Mouse (Mus musculus) limb, embryonic 15.5 days (tissue): ENCODE results near the gene Rab3gap2. TPM values are rescaled to one million over a fixed set of nuclear protein-coding genes. Genes with fewer than 3 reads are reported as not detected.

Source experiments
- ATAC-seq: fragments of 200-750 bp; cut with Nextera tagmentation; 2 replicates; pipeline ENCODE4 v1.8.0; 2017; ENCODE audit warnings: low read depth, moderate TSS enrichment; ENCODE audit not compliant: insufficient number of reproducible peaks, low FRiP score, low TSS enrichment
- H3K27ac ChIP-seq: fragments of 300-500 bp; sonication (generic); 2 replicates; pipeline ENCODE4 v1.5.1; 2015; ENCODE audit warnings: moderate library complexity, mild to moderate bottlenecking, inconsistent platforms
- H3K27me3 ChIP-seq: fragments of 300-500 bp; sonication (generic); 2 replicates; pipeline ENCODE4 v1.6.1; 2015; ENCODE audit warnings: inconsistent platforms
- H3K36me3 ChIP-seq: fragments of 300-500 bp; sonication (generic); 2 replicates; pipeline ENCODE4 v1.6.1; 2015; ENCODE audit warnings: inconsistent platforms
- H3K4me1 ChIP-seq: fragments of 300-500 bp; sonication (generic); 2 replicates; pipeline ENCODE4 v1.6.1; 2015; ENCODE audit warnings: inconsistent platforms
- H3K4me2 ChIP-seq: fragments of 300-500 bp; sonication (generic); 2 replicates; pipeline ENCODE4 v1.6.1; 2015; ENCODE audit warnings: mild to moderate bottlenecking, inconsistent platforms
- H3K4me3 ChIP-seq: fragments of 300-500 bp; sonication (generic); 2 replicates; pipeline ENCODE4 v1.5.1; 2015; ENCODE audit warnings: mild to moderate bottlenecking, inconsistent platforms
- H3K9ac ChIP-seq: fragments of 300-500 bp; sonication (generic); 2 replicates; pipeline ENCODE4 v1.6.1; 2015; ENCODE audit warnings: inconsistent platforms
- H3K9me3 ChIP-seq: fragments of 300-500 bp; sonication (generic); 2 replicates; pipeline ENCODE4 v1.6.1; 2016; ENCODE audit warnings: inconsistent platforms
- WGBS: fragments of 180-500 bp; shearing (Covaris S2); methylation state at CpG from one replicate; pipeline ENCODE4 v1.1.7; 2015; 5-methylcytosine and 5-hydroxymethylcytosine counted together
- polyA plus RNA-seq: library from polyadenylated mRNA; unstranded; fragments of >200 nt; fragmentation: Nextera tagmentation; extraction: Ambion mirVana; gene quantifications from 2 replicates; pipeline ENCODE4 v1.2.1, GENCODE M21; 2015

Gene Rab3gap2
- polyA plus RNA-seq, 1 experiment from 2014 or later = 23.7 TPM

GRCm38 (mm10) chr1:185287066-185287465, 83.1 kb downstream of the Rab3gap2 start:
- H3K9ac ChIP-seq = no peak overlapping the region
- H3K27ac ChIP-seq = no peak overlapping the region
- H3K36me3 ChIP-seq = peaks cover 72% of the 10 kb centered on the region
- H3K4me2 ChIP-seq = no peak overlapping the region
- no peaks in the 10 kb centered on the region for H3K27me3 ChIP-seq
- WGBS = 95% methylated on average over 20 of the region's 20 CpGs
- ATAC-seq = no peak
- no peaks in the 10 kb centered on the region for H3K9me3 ChIP-seq
- no peak overlapping the region for H3K4me3 ChIP-seq
- peaks cover 6% of the 10 kb centered on the region; the same call in 1 of the 2 replicates for H3K4me1 ChIP-seq

GRCm38 (mm10) chr1:185289231-185289630, 85.3 kb downstream of the Rab3gap2 start:
- Histone ChIP-seq H3K4me3 (no peak overlapping the region), H3K4me2 (no peak overlapping the region), H3K27ac (no peak overlapping the region; the same call in 1 of the 2 replicates), H3K9me3 (no peaks in the 10 kb centered on the region), H3K36me3 (peaks cover 74% of the 10 kb centered on the region), H3K9ac (no peak overlapping the region), H3K4me1 (peaks cover 6% of the 10 kb centered on the region; the same call in 1 of the 2 replicates), H3K27me3 (no peaks in the 10 kb centered on the region)
- 52% methylated on average over 5 of the region's 5 CpGs for WGBS
- ATAC-seq = peak; percentile 76

- H3K9ac ChIP-seq = no peak overlapping the region
- 63% methylated on average over 4 of the region's 4 CpGs for WGBS
- no peak overlapping the region for H3K4me2 ChIP-seq
- ATAC-seq = no peak
- no peaks in the 10 kb centered on the region for H3K27me3 ChIP-seq
- no peak overlapping the region for H3K27ac ChIP-seq
- H3K9me3 ChIP-seq = no peaks in the 10 kb centered on the region
- H3K36me3 ChIP-seq = peaks cover 74% of the 10 kb centered on the region
- no peak overlapping the region for H3K4me3 ChIP-seq
- no peaks in the 10 kb centered on the region for H3K4me1 ChIP-seq
Observed at GRCm38 (mm10) chr1:185291336-185291735, 87.4 kb downstream of the Rab3gap2 start.

- Histone ChIP-seq H3K36me3 (peaks cover 76% of the 10 kb centered on the region), H3K4me2 (no peak overlapping the region), H3K9me3 (no peaks in the 10 kb centered on the region), H3K27ac (no peak overlapping the region), H3K4me3 (no peak overlapping the region), H3K9ac (no peak overlapping the region), H3K4me1 (no peaks in the 10 kb centered on the region), H3K27me3 (no peaks in the 10 kb centered on the region)
- 92% methylated on average over 10 of the region's 10 CpGs for WGBS
- no peak for ATAC-seq
Observed at GRCm38 (mm10) chr1:185292646-185293360, 88.9 kb downstream of the Rab3gap2 start.

- WGBS = 87% methylated on average over 7 of the region's 7 CpGs
- Histone ChIP-seq H3K27ac (no peak overlapping the region), H3K4me1 (no peaks in the 10 kb centered on the region), H3K4me2 (no peak overlapping the region), H3K36me3 (peaks cover 75% of the 10 kb centered on the region), H3K4me3 (no peak overlapping the region), H3K9me3 (no peaks in the 10 kb centered on the region), H3K9ac (no peak overlapping the region), H3K27me3 (no peaks in the 10 kb centered on the region)
- ATAC-seq = no peak
Observed at GRCm38 (mm10) chr1:185296850-185297249, 92.9 kb downstream of the Rab3gap2 start.

- Histone ChIP-seq H3K4me3 (no peak overlapping the region), H3K4me1 (no peaks in the 10 kb centered on the region), H3K4me2 (no peak overlapping the region), H3K9ac (no peak overlapping the region), H3K9me3 (no peaks in the 10 kb centered on the region), H3K27me3 (no peaks in the 10 kb centered on the region), H3K27ac (no peak overlapping the region), H3K36me3 (peaks cover 74% of the 10 kb centered on the region)
- no peak for ATAC-seq
- 93% methylated on average over 8 of the region's 8 CpGs for WGBS
Observed at GRCm38 (mm10) chr1:185298496-185298895, 94.6 kb downstream of the Rab3gap2 start.

GRCm38 (mm10) chr1:185302816-185303215, 98.9 kb downstream of the Rab3gap2 start:
- WGBS = 94% methylated on average over 6 of the region's 6 CpGs
- no peak overlapping the region for H3K9ac ChIP-seq
- H3K4me2 ChIP-seq = no peak overlapping the region
- H3K4me1 ChIP-seq = no peaks in the 10 kb centered on the region
- no peak for ATAC-seq
- H3K9me3 ChIP-seq = no peaks in the 10 kb centered on the region
- no peaks in the 10 kb centered on the region for H3K27me3 ChIP-seq
- H3K36me3 ChIP-seq = peaks cover 50% of the 10 kb centered on the region
- H3K27ac ChIP-seq = no peak overlapping the region
- no peak overlapping the region for H3K4me3 ChIP-seq

- Histone ChIP-seq H3K4me1 (no peaks in the 10 kb centered on the region), H3K9me3 (no peaks in the 10 kb centered on the region), H3K27ac (no peak overlapping the region), H3K27me3 (no peaks in the 10 kb centered on the region), H3K4me3 (no peak overlapping the region), H3K36me3 (peaks cover 47% of the 10 kb centered on the region), H3K9ac (no peak overlapping the region), H3K4me2 (no peak overlapping the region)
- ATAC-seq = no peak
- 95% methylated on average over 12 of the region's 12 CpGs for WGBS
Observed at GRCm38 (mm10) chr1:185306836-185307235, 102.9 kb downstream of the Rab3gap2 start.

- Histone ChIP-seq H3K9ac (no peak overlapping the region), H3K4me1 (no peaks in the 10 kb centered on the region), H3K36me3 (peaks cover 46% of the 10 kb centered on the region), H3K27ac (no peak overlapping the region), H3K4me2 (no peak overlapping the region), H3K9me3 (no peaks in the 10 kb centered on the region), H3K4me3 (no peak overlapping the region), H3K27me3 (no peaks in the 10 kb centered on the region)
- no peak for ATAC-seq
- 94% methylated on average over 7 of the region's 7 CpGs for WGBS
Observed at GRCm38 (mm10) chr1:185307645-185308044, 103.7 kb downstream of the Rab3gap2 start.

GRCm38 (mm10) chr1:185308334-185308733, 104.4 kb downstream of the Rab3gap2 start:
- Histone ChIP-seq H3K27me3 (no peaks in the 10 kb centered on the region), H3K4me3 (no peak overlapping the region), H3K4me2 (no peak overlapping the region), H3K36me3 (peaks cover 45% of the 10 kb centered on the region), H3K27ac (no peak overlapping the region), H3K9ac (no peak overlapping the region), H3K4me1 (no peaks in the 10 kb centered on the region), H3K9me3 (no peaks in the 10 kb centered on the region)
- WGBS = 91% methylated on average over 2 of the region's 2 CpGs
- no peak for ATAC-seq

- no peak overlapping the region for H3K9ac ChIP-seq
- no peaks in the 10 kb centered on the region for H3K9me3 ChIP-seq
- no peak overlapping the region for H3K27ac ChIP-seq
- ATAC-seq = no peak
- no peaks in the 10 kb centered on the region for H3K27me3 ChIP-seq
- no peaks in the 10 kb centered on the region for H3K4me1 ChIP-seq
- peaks cover 51% of the 10 kb centered on the region for H3K36me3 ChIP-seq
- WGBS = 74% methylated on average over 4 of the region's 4 CpGs
- H3K4me3 ChIP-seq = no peak overlapping the region
- no peak overlapping the region for H3K4me2 ChIP-seq
Observed at GRCm38 (mm10) chr1:185308908-185309307, 105.0 kb downstream of the Rab3gap2 start.

- no peak overlapping the region for H3K27ac ChIP-seq
- no peak overlapping the region for H3K9ac ChIP-seq
- 91% methylated on average over 9 of the region's 9 CpGs for WGBS
- no peak for ATAC-seq
- H3K4me3 ChIP-seq = no peak overlapping the region
- H3K4me1 ChIP-seq = no peaks in the 10 kb centered on the region
- H3K27me3 ChIP-seq = no peaks in the 10 kb centered on the region
- peaks cover 63% of the 10 kb centered on the region for H3K36me3 ChIP-seq
- H3K4me2 ChIP-seq = no peak overlapping the region
- H3K9me3 ChIP-seq = no peaks in the 10 kb centered on the region
Observed at GRCm38 (mm10) chr1:185311949-185312348, 108.0 kb downstream of the Rab3gap2 start.
